Mouse (Mus musculus): ENCODE measurements at regions not wholly inside any gene's neighbourhood (a gene's known extent, or its start where the extent isn't known, plus 50 kb on each side); places are given as distances from the start of the nearest gene placed in this dataset.
A peak's percentile ranks its signal among the peaks of the same experiment; 100 is the strongest.

DNA sequence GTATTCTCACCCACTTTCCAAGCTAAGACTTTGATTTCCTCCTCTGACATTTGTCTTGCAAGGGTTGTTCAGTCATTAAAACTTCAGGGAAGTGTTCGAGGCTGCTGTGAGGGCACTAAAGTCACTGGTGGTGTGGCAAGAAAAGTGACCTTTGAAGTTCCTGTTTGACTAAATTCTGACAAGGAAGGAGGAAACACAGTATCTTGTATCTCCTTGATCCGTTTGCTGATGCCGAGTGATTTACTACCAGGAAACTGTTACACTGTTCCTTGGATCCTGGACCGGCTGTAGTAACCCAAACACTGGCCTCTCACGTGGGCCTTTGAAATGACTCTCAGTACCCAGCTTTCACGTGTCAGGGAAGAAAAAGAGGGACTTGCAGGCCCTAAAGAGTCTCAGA lies 53.5 kb upstream of the Ralgapa2 start:
- no peak for DNase-seq (ENCODE audit: low spot score in 2 of 2)

DNA sequence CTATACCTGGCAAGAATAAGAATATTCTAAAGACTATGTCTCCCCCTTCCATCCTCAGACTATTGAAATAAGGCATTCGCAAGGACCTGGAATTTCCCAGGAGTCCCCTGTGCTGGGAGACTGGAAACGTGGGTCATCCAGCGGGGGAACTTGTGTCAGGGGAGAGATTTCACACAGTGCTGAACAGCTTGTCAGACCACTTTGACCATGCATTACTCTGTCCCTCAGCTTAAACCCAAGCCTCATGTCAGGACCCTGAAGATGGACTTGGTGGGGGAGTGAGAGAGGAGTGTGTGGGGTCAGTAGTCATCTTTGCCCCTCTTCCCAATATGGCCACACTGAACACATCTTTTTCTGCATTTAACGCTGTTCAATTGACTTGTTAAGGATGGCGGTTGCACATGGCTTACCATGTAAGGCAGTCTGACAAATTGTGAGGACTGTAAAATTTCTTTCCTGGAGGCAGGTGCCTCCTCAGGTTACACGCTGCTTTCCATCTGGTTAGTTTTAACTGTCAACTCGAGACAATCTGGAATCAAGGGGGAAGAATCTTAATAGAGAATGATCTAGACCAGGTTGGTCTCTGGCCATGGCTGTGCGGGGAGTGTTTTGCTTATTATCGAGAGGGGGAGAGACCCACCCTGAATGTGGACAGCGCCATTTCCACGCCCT lies 56.2 kb upstream of the Ralgapa2 start:
- DNase-seq (ENCODE audit: low spot score in 2 of 2) = no peak

DNA sequence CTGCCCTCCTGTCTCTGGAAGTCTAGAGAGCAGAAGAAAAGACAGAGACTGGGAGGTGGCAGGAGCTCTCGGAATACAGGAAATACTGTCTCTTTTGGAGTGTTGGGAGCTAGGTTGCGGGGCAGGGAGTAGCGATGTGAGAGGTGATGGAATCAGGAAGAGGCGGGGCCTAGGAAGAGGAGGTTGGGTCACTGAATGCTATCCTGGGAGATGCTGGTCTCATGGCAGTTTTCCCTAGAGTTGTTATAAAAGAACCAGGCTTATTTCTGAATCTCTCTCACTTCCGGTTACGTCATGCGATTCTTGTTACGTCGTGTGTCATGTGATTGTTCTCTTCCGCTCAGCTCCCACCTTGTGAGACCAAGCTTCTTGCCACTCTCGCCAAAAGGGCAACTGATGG lies 58.9 kb upstream of the Ralgapa2 start:
- DNase-seq (ENCODE audit: low spot score in 2 of 2) = no peak

DNA sequence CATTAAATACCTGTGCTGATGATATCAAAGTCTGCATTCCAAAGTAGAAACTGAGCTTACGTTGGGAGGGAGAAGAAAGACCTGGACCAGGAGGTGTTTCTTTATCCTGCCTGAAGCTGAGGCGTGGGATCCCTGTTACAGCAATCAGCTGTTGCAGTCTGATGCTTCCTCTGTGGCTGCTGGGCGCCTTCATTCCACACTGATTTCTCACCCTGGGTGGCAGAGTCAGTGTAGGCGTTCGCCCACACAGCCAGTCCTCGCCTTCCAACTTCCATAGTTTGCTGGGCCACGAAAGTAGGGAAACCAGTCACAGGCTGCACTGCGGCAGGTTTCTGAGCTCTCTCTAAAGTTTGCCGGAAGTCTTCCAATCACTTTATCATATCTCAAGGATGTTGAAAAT lies 59.7 kb upstream of the Ralgapa2 start:
- DNase-seq (ENCODE audit: low spot score in 2 of 2) = no peak

GRCm38 (mm10) chr2:146575610-146576297 lies 63.6 kb upstream of the Ralgapa2 start:
- no peak for DNase-seq (ENCODE audit: low spot score in 2 of 2)

GRCm38 (mm10) chr2:146576298-146576905 lies 64.3 kb upstream of the Ralgapa2 start:
- DNase-seq (ENCODE audit: low spot score in 2 of 2) = no peak

DNA sequence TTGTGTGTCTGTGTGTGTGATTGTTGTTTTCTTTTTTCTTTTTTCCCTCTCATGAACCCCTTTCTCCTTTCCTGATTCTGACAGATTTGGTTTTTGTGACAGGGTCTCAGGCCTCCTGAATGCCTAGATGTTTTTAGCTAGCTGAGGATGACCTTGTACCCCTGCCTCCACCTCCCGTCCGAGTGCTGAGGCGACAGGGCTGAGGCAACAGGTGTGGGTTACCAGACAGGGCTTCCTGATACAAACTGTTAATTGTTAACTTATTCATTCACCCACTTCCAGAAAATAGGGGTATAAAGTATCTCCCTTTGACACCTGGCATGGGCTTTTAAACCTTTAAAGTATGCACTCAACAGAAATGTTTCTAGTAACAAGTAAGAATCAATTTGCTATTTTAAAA lies 65.0 kb upstream of the Ralgapa2 start:
- DNase-seq (ENCODE audit: low spot score in 2 of 2) = no peak

DNA sequence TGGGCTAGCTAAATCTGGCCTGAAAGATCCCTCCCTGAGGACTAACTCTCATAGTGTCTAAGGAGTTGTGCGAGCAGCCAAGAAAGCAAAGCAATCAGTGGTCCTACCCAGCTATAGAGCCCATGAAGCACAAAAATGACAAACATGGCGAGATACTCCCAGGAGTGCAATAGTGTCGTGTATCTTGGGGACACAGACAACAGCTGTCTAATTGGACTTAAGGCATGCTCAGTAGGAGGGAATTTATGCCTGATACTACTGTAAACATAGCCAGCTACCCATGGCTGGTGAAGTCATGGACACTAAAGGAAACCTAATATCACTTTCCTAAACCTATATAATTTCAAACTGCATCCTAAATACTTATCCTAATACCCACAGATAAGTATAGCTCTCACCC lies 69.1 kb upstream of the Ralgapa2 start:
- DNase-seq (ENCODE audit: low spot score in 2 of 2) = no peak

DNA sequence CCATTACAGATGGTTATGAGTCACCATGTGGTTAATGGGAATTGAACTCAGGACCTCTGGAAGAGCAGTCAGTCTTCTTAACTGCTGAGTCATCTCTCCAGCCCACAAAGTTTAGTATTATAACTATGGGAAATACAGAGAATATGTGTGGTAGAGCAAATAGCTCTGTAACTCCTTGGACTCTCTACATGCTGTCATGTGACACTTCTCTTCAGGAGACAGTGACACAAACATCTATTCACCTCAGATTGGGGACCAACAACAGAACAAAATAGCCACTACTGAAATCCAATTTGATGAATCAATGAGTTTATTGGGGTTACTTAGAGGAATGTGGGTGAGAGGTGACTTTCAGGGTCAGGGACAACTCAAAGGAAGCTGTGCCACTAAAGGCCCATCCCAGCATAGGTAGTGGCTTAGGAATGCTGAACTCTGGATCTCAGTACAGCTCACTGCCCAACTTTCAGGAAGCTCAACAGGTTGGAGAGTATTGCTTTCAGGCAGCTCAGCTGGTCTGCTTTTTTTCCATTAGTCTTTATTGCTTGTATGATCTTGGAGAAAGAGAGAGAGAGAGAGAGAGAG lies 71.8 kb upstream of the Ralgapa2 start:
- DNase-seq (ENCODE audit: low spot score in 2 of 2) = no peak

GRCm38 (mm10) chr2:146586381-146586780 lies 74.2 kb upstream of the Ralgapa2 start:
- no peak for DNase-seq (ENCODE audit: low spot score in 2 of 2)

DNA sequence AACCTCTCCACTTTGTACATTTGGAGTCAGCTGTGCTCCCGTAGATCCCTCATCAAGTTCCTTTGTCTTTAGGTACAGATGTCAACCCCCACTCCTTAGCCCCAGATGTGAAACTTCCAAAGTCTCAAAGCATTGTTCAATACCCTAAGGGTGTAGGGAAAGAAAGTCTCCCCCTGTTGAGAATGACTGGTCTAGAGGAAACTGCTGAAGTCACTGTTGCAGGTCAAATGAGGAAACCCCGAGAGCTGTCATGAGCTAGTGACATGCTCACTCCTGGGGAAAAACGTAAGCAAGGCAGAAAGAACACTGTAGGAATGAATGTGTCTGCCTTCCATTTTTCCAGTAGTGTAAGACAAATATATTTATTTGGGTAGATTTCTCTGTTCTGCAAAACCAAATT lies 74.8 kb upstream of the Ralgapa2 start:
- DNase-seq (ENCODE audit: low spot score in 2 of 2) = no peak

DNA sequence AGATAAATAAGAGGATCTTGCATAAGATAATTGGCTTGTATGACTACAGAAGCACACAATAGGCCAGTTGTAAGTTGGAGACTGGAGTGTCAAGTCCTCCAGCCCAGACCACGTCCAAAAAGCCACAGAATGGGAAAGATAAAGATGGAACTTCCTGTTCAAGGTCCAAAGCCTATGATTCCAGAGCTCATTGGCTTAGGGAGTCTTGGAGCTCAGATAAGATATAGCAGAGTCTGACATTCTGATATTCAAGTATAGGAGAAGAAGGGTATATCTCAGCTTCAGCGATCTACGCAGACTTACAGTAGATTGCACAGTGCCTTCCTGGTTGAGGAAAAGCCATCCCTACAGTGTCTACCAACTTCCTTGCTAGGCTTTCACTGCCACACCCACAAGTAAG lies 77.7 kb upstream of the Ralgapa2 start:
- no peak for DNase-seq (ENCODE audit: low spot score in 2 of 2)

- DNase-seq (ENCODE audit: low spot score in 2 of 2) = no peak
Observed at GRCm38 (mm10) chr2:146593291-146593690, 81.1 kb upstream of the Ralgapa2 start.

DNA sequence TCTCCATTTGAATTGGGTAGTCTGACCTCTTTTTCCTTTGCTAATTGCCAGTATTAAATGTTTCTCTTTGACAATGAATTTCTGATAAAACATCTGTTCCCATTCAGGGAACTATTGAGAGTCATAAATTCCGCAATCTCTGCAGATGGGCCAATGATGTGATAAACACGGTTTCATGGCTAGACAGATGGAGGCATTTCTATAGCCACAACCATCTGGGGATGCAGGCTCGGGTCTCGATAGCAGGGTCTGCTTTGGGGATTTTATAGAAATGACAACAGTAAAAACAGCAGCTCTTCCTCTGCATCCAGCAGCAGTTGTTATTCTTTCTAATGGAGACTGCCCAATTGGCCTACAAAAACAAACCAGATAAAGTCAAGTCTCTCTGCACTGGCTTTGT lies 82.1 kb upstream of the Ralgapa2 start:
- no peak for DNase-seq (ENCODE audit: low spot score in 2 of 2)

- no peak for DNase-seq (ENCODE audit: low spot score in 2 of 2)
Observed at GRCm38 (mm10) chr2:146595673-146596072, 83.5 kb upstream of the Ralgapa2 start.

- DNase-seq (ENCODE audit: low spot score in 2 of 2) = no peak
Observed at GRCm38 (mm10) chr2:146606170-146606569, 94.0 kb upstream of the Ralgapa2 start.

DNA sequence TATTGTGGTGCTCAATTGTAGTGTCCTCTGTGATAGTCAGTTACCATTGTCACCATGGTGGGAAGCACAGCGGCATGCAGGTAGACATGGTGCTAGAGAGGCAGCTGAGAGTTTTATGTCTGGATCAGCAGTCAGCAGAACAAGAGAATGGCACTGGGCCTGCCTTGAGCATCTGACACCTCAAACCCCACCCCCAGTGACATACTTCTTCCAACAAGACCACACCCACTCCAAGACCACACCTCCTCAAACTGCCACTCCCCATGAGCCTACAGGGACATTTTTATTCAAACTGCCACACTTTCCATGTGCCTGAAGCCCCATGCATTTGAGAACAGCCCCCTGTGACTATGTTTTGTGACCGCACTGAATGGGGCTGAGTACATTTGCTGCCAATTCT lies 98.8 kb upstream of the Ralgapa2 start:
- DNase-seq (ENCODE audit: low spot score in 2 of 2) = no peak

GRCm38 (mm10) chr2:146611886-146612521 lies 99.9 kb upstream of the Ralgapa2 start:
- DNase-seq (ENCODE audit: low spot score in 2 of 2) = peak; percentile 51 to 76

GRCm38 (mm10) chr2:146612522-146613288 lies 100.6 kb upstream of the Ralgapa2 start:
- peak; percentile 30 to 71 for DNase-seq (ENCODE audit: low spot score in 2 of 2)

GRCm38 (mm10) chr2:146621167-146621566 lies 109.0 kb upstream of the Ralgapa2 start:
- DNase-seq (ENCODE audit: low spot score in 2 of 2) = peak; percentile 50 to 73

- no peak for DNase-seq (ENCODE audit: low spot score in 2 of 2)
Observed at GRCm38 (mm10) chr2:146623052-146623451, 110.9 kb upstream of the Ralgapa2 start.

- DNase-seq (ENCODE audit: low spot score in 2 of 2) = no peak
Observed at GRCm38 (mm10) chr2:146624207-146624606, 112.1 kb upstream of the Ralgapa2 start.

Data from right cerebral cortex, postnatal 10 days (tissue).